ENCODE assay signal across 15 mouse cellular contexts in the genomic region with DNA sequence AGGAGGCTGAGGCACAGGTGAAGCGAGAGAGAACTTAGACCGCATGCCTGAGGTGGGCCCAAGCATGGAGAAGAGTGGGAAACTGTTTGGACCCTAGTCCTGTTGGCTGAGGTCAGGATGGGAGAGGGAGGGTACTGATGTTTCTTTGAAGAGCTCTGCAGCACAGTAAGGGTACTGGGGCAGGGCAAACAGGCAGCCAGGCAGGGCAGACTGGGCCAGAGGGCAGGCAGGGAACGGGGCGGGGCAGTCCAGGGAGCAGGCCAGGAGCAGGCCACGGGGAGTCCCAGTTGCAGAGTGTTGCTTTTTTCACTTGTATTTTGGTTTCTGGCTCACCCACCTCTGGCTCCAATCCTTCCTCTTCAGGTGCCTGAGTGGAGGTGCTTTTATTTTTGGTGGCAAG.
A peak's percentile ranks its signal among the peaks of the same experiment; 100 is the strongest.
DNase-seq lines count a peak whose midpoint lies in the region.
"Had no signal": no experiment of that assay in that cellular context is flagged by ENCODE, and none has a peak within 500 bp of the region (broad histone marks: within the 10 kb centered on the region; RNA-seq: fewer than 3 reads in every experiment).

No protein-coding gene starts in this region.

- H3K27ac ChIP-seq in limb, embryonic 10.5 days: peak overlapping the region; percentile 73; the same call in 1 of the 2 replicates
- H3K27ac ChIP-seq: forebrain, embryonic 15.5 days had no signal

- H3K4me3 ChIP-seq in limb, embryonic 10.5 days: no peak overlapping the region
- H3K4me3 ChIP-seq: embryonic facial prominence, embryonic 13.5 days; forebrain, embryonic 15.5 days; myocyte had no signal

- peak; percentile 15 for DNase-seq in gastrocnemius, postnatal 14 days
- no peak for DNase-seq in gastrocnemius, postnatal 10 days
- peak; percentile 57 to 59 for DNase-seq in urinary bladder, adult 18-20 months (ENCODE audit: low spot score in 2 of 2)
- DNase-seq in urinary bladder, postnatal 10 days (ENCODE audit: low spot score): no peak
- DNase-seq in limb, embryonic 10.5 days (ENCODE audit: low spot score): no peak
- DNase-seq in yolk sac, embryonic 10.5 days (ENCODE audit: low spot score): no peak
- DNase-seq in embryo, embryonic 9.5 days (ENCODE audit: extremely low spot score): no peak
- no peak for DNase-seq in left cerebral cortex, postnatal 36 days (ENCODE audit: low spot score in 2 of 2)
- DNase-seq: cerebellum, adult 9-10 months; heart, postnatal 4 days; retina, postnatal 1 day; thymus, postnatal 4 days had no signal

- H3K9me3 ChIP-seq in limb, embryonic 10.5 days (replicated peaks): no peaks in the 10 kb centered on the region
- H3K9me3 ChIP-seq: embryonic facial prominence, embryonic 13.5 days; forebrain, embryonic 15.5 days had no signal

- 70% methylated on average over 5 of the region's 5 CpGs for WGBS in limb, embryonic 10.5 days

- H3K4me1 ChIP-seq in limb, embryonic 10.5 days: peaks cover 41% of the 10 kb centered on the region

- H3K36me3 ChIP-seq in limb, embryonic 10.5 days: no peaks in the 10 kb centered on the region
- H3K36me3 ChIP-seq: embryonic facial prominence, embryonic 13.5 days; forebrain, embryonic 15.5 days had no signal

- H3K27me3 ChIP-seq in limb, embryonic 10.5 days (ENCODE audit: low read depth, poor library complexity, severe bottlenecking): no peaks in the 10 kb centered on the region
- H3K27me3 ChIP-seq: embryonic facial prominence, embryonic 13.5 days; forebrain, embryonic 15.5 days had no signal

- intact Hi-C loops in gastrocnemius, postnatal 14 days (cut with DNase I; ENCODE audit: low total_unique reads): no loop called here
- intact Hi-C loops in left cerebral cortex, postnatal 36 days (cut with DNase I): no loop called here

Comparison
In these comparisons a context has a peak if more than half of its experiments do, and no peak if none do; other contexts are left out.
1. DNase-seq: peak in gastrocnemius, postnatal 14 days (single experiment) and urinary bladder, adult 18-20 months (2 of 2); none in gastrocnemius, postnatal 10 days (single experiment), urinary bladder, postnatal 10 days (single experiment), limb, embryonic 10.5 days (single experiment), yolk sac, embryonic 10.5 days (single experiment), embryo, embryonic 9.5 days (single experiment) and left cerebral cortex, postnatal 36 days (0 of 2).